ENCODE assay signal across 8 mouse cellular contexts in genomic region chr19:59075472-59076101, GRCm38 (mm10). TPM values are rescaled to one million over a fixed set of nuclear protein-coding genes. Genes with fewer than 3 reads are reported as not detected.
DNase-seq lines count a peak whose midpoint lies in the region; ATAC-seq lines count a peak whose summit lies in the region.

TSS of gene Shtn1 (minus strand) at chr19:59076100.

- peak within 1 kb of the TSS; percentile 28; the same call in 1 of the 2 replicates for H3K27ac ChIP-seq in brown adipose tissue, adult 24 weeks (replicated peaks; ENCODE audit: low read depth, low read length)
- peak within 1 kb of the TSS; percentile 48; the same call in 1 of the 2 replicates for H3K27ac ChIP-seq in forebrain, embryonic 14.5 days (ENCODE audit: low read depth, low read length)
- H3K27ac ChIP-seq in hindbrain, embryonic 15.5 days (replicated peaks): peak within 1 kb of the TSS; percentile 74

- DNase-seq in Muller cell, postnatal 12 days (ENCODE audit: inconsistent ontology term): peak; percentile 63
- peak; percentile 73 for DNase-seq in forebrain, embryonic 14.5 days (ENCODE audit: low spot score)
- DNase-seq in left cerebral cortex, adult 11 months (ENCODE audit: low spot score): peak; percentile 52
- DNase-seq in lung, postnatal 14 days: peak; percentile 64
- DNase-seq in right cerebral cortex, postnatal 10 days (ENCODE audit: low spot score in 2 of 2): peak; percentile 82 to 85
- no peak for DNase-seq in spleen, postnatal 14 days (ENCODE audit: low spot score in 2 of 2)

- no peaks in the 10 kb centered on the region for H3K36me3 ChIP-seq in forebrain, embryonic 14.5 days (ENCODE audit: control insufficient read depth, insufficient read depth, low read length)
- H3K36me3 ChIP-seq in hindbrain, embryonic 15.5 days: no peaks in the 10 kb centered on the region

- H3K4me1 ChIP-seq in brown adipose tissue, adult 24 weeks (ENCODE audit: control insufficient read depth, insufficient read depth, insufficient read length, low read length): peaks cover 8% of the 10 kb centered on the region; the same call in 1 of the 2 replicates
- H3K4me1 ChIP-seq in forebrain, embryonic 14.5 days (ENCODE audit: control insufficient read depth, insufficient read depth, low read length): peaks cover 18% of the 10 kb centered on the region
- H3K4me1 ChIP-seq in hindbrain, embryonic 15.5 days (replicated peaks): peaks cover 21% of the 10 kb centered on the region

- peak within 1 kb of the TSS; percentile 95 for H3K4me2 ChIP-seq in forebrain, embryonic 14.5 days (ENCODE audit: low read length)
- H3K4me2 ChIP-seq in hindbrain, embryonic 15.5 days: peak within 1 kb of the TSS; percentile 73

- H3K27me3 ChIP-seq in forebrain, embryonic 14.5 days (replicated peaks; ENCODE audit: control insufficient read depth, insufficient read depth, low read length): peaks cover 3% of the 10 kb centered on the region
- peaks cover 14% of the 10 kb centered on the region; the same call in 1 of the 2 replicates for H3K27me3 ChIP-seq in hindbrain, embryonic 15.5 days

- peak within 1 kb of the TSS; percentile 83 for H3K9ac ChIP-seq in forebrain, embryonic 14.5 days (ENCODE audit: low read length)
- H3K9ac ChIP-seq in hindbrain, embryonic 15.5 days: peak within 1 kb of the TSS; percentile 77

- WGBS in forebrain, embryonic 14.5 days: under 1% methylated on average over 29 of the region's 46 CpGs
- under 1% methylated on average over 33 of the region's 46 CpGs for WGBS in hindbrain, embryonic 15.5 days

- peak; percentile 85 for ATAC-seq in forebrain, embryonic 14.5 days
- ATAC-seq in hindbrain, embryonic 15.5 days (ENCODE audit: low FRiP score, low read depth): peak; percentile 92

- H3K4me3 ChIP-seq in brown adipose tissue, adult 24 weeks (ENCODE audit: insufficient read depth, low read depth, low read length): peak within 1 kb of the TSS; percentile 74
- H3K4me3 ChIP-seq in forebrain, embryonic 14.5 days (ENCODE audit: low read depth, low read length): peak within 1 kb of the TSS; percentile 73
- peak within 1 kb of the TSS; percentile 52 for H3K4me3 ChIP-seq in hindbrain, embryonic 15.5 days

- H3K9me3 ChIP-seq in forebrain, embryonic 14.5 days (replicated peaks; ENCODE audit: control insufficient read depth, low read length): no peaks in the 10 kb centered on the region
- H3K9me3 ChIP-seq in hindbrain, embryonic 15.5 days: no peaks in the 10 kb centered on the region

RNA-seq across cellular contexts. Expression of gene Shtn1, which starts in this region (rescaled TPM):
- polyA plus RNA-seq in brown adipose tissue, adult 24 weeks (2012; ENCODE audit: insufficient read depth, insufficient read length, missing spikeins): 19.4 and 34.7 TPM in 2 replicates
- 48.3 and 61.8 TPM in 2 replicates for polyA plus RNA-seq in forebrain, embryonic 14.5 days (2014; fragmentation: Nextera tagmentation; extraction: Ambion mirVana)
- 41.4 and 52.8 TPM in 2 replicates for polyA plus RNA-seq in hindbrain, embryonic 15.5 days (2015; fragmentation: Nextera tagmentation; extraction: Ambion mirVana)

Comparison
In these comparisons a context has a peak if more than half of its experiments do, and no peak if none do; other contexts are left out.
1. DNase-seq: peak in Muller cell, postnatal 12 days (single experiment), forebrain, embryonic 14.5 days (single experiment), left cerebral cortex, adult 11 months (single experiment), lung, postnatal 14 days (single experiment) and right cerebral cortex, postnatal 10 days (2 of 2); none in spleen, postnatal 14 days (0 of 2).
2. Peak in every context shown above with its lines, with median percentiles within 50 percentile points of each other: H3K27ac ChIP-seq and H3K4me3 ChIP-seq.